Comparison of ENCODE assay signal across 17 mouse cellular contexts in genomic region chr5:131849644-131850043, GRCm38 (mm10).
"Had no signal": no experiment of that assay in that cellular context is flagged by ENCODE, and none has a peak within 500 bp of the region (broad histone marks: within the 10 kb centered on the region; RNA-seq: fewer than 3 reads in every experiment).

No protein-coding gene starts in this region.

- H3K36me3 ChIP-seq: lung, embryonic 15.5 days; midbrain, embryonic 12.5 days; midbrain, embryonic 15.5 days; neural tube, embryonic 12.5 days had no signal

- H3K27ac ChIP-seq: liver, embryonic 14.5 days; lung, embryonic 15.5 days; macrophage; midbrain, embryonic 12.5 days; midbrain, embryonic 15.5 days; neural tube, embryonic 12.5 days had no signal

- DNase-seq: lung, adult 2 months; lung, postnatal 14 days; lung, postnatal 36 days; right cerebral cortex, postnatal 14 days; right cerebral cortex, postnatal 4 days; spleen, adult 18-20 months; thymus, adult 18-20 months; thymus, postnatal 14 days; thymus, postnatal 36 days had no signal

- H3K4me2 ChIP-seq: lung, embryonic 15.5 days; midbrain, embryonic 12.5 days; midbrain, embryonic 15.5 days; neural tube, embryonic 12.5 days had no signal

- ATAC-seq: lung, postnatal 0 days; midbrain, embryonic 15.5 days had no signal

- H3K4me3 ChIP-seq: lung, embryonic 15.5 days; megakaryocyte, embryonic 14.5 days; midbrain, embryonic 12.5 days; midbrain, embryonic 15.5 days; neural tube, embryonic 12.5 days had no signal

- H3K9me3 ChIP-seq: lung, embryonic 15.5 days; megakaryocyte, embryonic 14.5 days; midbrain, embryonic 12.5 days; midbrain, embryonic 15.5 days; neural tube, embryonic 12.5 days had no signal

- H3K27me3 ChIP-seq: lung, embryonic 15.5 days; midbrain, embryonic 15.5 days had no signal

- H3K9ac ChIP-seq: liver, embryonic 14.5 days; lung, embryonic 15.5 days; midbrain, embryonic 12.5 days; midbrain, embryonic 15.5 days; neural tube, embryonic 12.5 days had no signal
